Mouse (Mus musculus): ENCODE data around the gene Id4.

The Id4 gene

GRCm38 (mm10) chr13:48260690-48261278, at the start of gene Id4:
Gene Id4, plus strand, starts transcription at chr13:48261228.
- peak in 1 of 2 experiments; percentile 45 for DNase-seq (ENCODE audit: low spot score in 2 of 2)

- DNase-seq (ENCODE audit: low spot score in 2 of 2) = no peak
Measured at GRCm38 (mm10) chr13:48227136-48227535, 33.9 kb upstream of the Id4 start.

GRCm38 (mm10) chr13:48227712-48228111, 33.3 kb upstream of the Id4 start:
- peak in 1 of 2 experiments; percentile 62 for DNase-seq (ENCODE audit: low spot score in 2 of 2)

- no peak for DNase-seq (ENCODE audit: low spot score in 2 of 2)
Measured at GRCm38 (mm10) chr13:48228114-48228513, 32.9 kb upstream of the Id4 start.

- DNase-seq (ENCODE audit: low spot score in 2 of 2) = no peak
Measured at GRCm38 (mm10) chr13:48230996-48231395, 30.0 kb upstream of the Id4 start.

- DNase-seq (ENCODE audit: low spot score in 2 of 2) = no peak
Measured at GRCm38 (mm10) chr13:48236436-48236835, 24.6 kb upstream of the Id4 start.

- no peak for DNase-seq (ENCODE audit: low spot score in 2 of 2)
Measured at GRCm38 (mm10) chr13:48236865-48237264, 24.2 kb upstream of the Id4 start.

GRCm38 (mm10) chr13:48237516-48237915, 23.5 kb upstream of the Id4 start:
- DNase-seq (ENCODE audit: low spot score in 2 of 2) = no peak

GRCm38 (mm10) chr13:48245235-48246012, 15.6 kb upstream of the Id4 start:
- DNase-seq (ENCODE audit: low spot score in 2 of 2) = no peak

GRCm38 (mm10) chr13:48252559-48252958, 8.5 kb upstream of the Id4 start:
- DNase-seq (ENCODE audit: low spot score in 2 of 2) = no peak

- no peak for DNase-seq (ENCODE audit: low spot score in 2 of 2)
Measured at GRCm38 (mm10) chr13:48255026-48255425, 6.0 kb upstream of the Id4 start.

GRCm38 (mm10) chr13:48261341-48262221, 553 bp downstream of the Id4 start:
- DNase-seq (ENCODE audit: low spot score in 2 of 2) = peak in 1 of 2 experiments; percentile 15

- no peak for DNase-seq (ENCODE audit: low spot score in 2 of 2)
Measured at GRCm38 (mm10) chr13:48262451-48262969, 1.5 kb downstream of the Id4 start.

- DNase-seq (ENCODE audit: low spot score in 2 of 2) = no peak
Measured at GRCm38 (mm10) chr13:48265029-48265428, 4.0 kb downstream of the Id4 start.

GRCm38 (mm10) chr13:48273451-48274069, 12.5 kb downstream of the Id4 start:
- DNase-seq (ENCODE audit: low spot score in 2 of 2) = no peak

GRCm38 (mm10) chr13:48274107-48274506, 13.1 kb downstream of the Id4 start:
- no peak for DNase-seq (ENCODE audit: low spot score in 2 of 2)

- DNase-seq (ENCODE audit: low spot score in 2 of 2) = no peak
Measured at GRCm38 (mm10) chr13:48276981-48277380, 16.0 kb downstream of the Id4 start.

- DNase-seq (ENCODE audit: low spot score in 2 of 2) = no peak
Measured at GRCm38 (mm10) chr13:48284426-48284825, 23.4 kb downstream of the Id4 start.

- DNase-seq (ENCODE audit: low spot score in 2 of 2) = no peak
Measured at GRCm38 (mm10) chr13:48284918-48285693, 24.1 kb downstream of the Id4 start.

GRCm38 (mm10) chr13:48290427-48290826, 29.4 kb downstream of the Id4 start:
- DNase-seq (ENCODE audit: low spot score in 2 of 2) = no peak

- no peak for DNase-seq (ENCODE audit: low spot score in 2 of 2)
Measured at GRCm38 (mm10) chr13:48314500-48314899, 53.5 kb downstream of the Id4 start.
